Mouse (Mus musculus): ENCODE data around the gene Sh3bgrl2.

GRCm38 (mm10) chr9:83568125-83568524 lies 20.0 kb downstream of the Sh3bgrl2 start:
- TF ChIP-seq CTCF (IDR thresholded peaks at IDR 0.05; ENCODE audit: control insufficient read depth, insufficient read depth, insufficient read length) (no peak), MYOD1 (IDR thresholded peaks at IDR 0.05; ENCODE audit: control insufficient read depth, insufficient read length, low read depth) (no peak), MAX (IDR thresholded peaks at IDR 0.05) (no peak), MYOG (IDR thresholded peaks at IDR 0.05; ENCODE audit: control insufficient read depth, extremely low read depth, insufficient read length) (no peak)
